30 mouse cellular contexts compared by ENCODE assay signal in genomic region chr13:3869901-3870300, GRCm38 (mm10). TPM values are rescaled to one million over a fixed set of nuclear protein-coding genes. Genes with fewer than 3 reads are reported as not detected.
"Had no signal": no experiment of that assay in that cellular context is flagged by ENCODE, and none has a peak within 500 bp of the region (broad histone marks: within the 10 kb centered on the region; RNA-seq: fewer than 3 reads in every experiment).

No protein-coding gene starts in this region.

- ATAC-seq: hindbrain, embryonic 16.5 days; intestine, embryonic 15.5 days; midbrain, embryonic 13.5 days; midbrain, embryonic 16.5 days had no signal

- H3K4me1 ChIP-seq: kidney, embryonic 15.5 days; midbrain, embryonic 10.5 days; midbrain, embryonic 13.5 days; neural tube, embryonic 13.5 days had no signal

- H3K4me2 ChIP-seq: intestine, embryonic 15.5 days; kidney, embryonic 15.5 days; midbrain, embryonic 13.5 days; neural tube, embryonic 13.5 days had no signal

- H3K27me3 ChIP-seq: intestine, embryonic 15.5 days; kidney, embryonic 15.5 days; midbrain, embryonic 13.5 days; neural tube, embryonic 13.5 days had no signal

- H3K9me3 ChIP-seq: intestine, embryonic 15.5 days; kidney, embryonic 15.5 days; midbrain, embryonic 10.5 days; midbrain, embryonic 13.5 days; neural tube, embryonic 13.5 days had no signal

- H3K4me3 ChIP-seq: intestine, embryonic 15.5 days; kidney, embryonic 15.5 days; layer of hippocampus, adult 2 months; megakaryocyte, embryonic 14.5 days; midbrain, embryonic 10.5 days; midbrain, embryonic 13.5 days; myocyte; neural tube, embryonic 13.5 days had no signal

- H3K9ac ChIP-seq: intestine, embryonic 15.5 days; kidney, embryonic 15.5 days; midbrain, embryonic 13.5 days; neural tube, embryonic 13.5 days had no signal

- H3K27ac ChIP-seq: intestine, embryonic 15.5 days; kidney, embryonic 15.5 days; layer of hippocampus, adult 2 months; midbrain, embryonic 10.5 days; midbrain, embryonic 13.5 days; neural tube, embryonic 13.5 days had no signal

- H3K36me3 ChIP-seq: intestine, embryonic 15.5 days; kidney, embryonic 15.5 days; midbrain, embryonic 10.5 days; midbrain, embryonic 13.5 days; neural tube, embryonic 13.5 days had no signal

- DNase-seq: kidney, adult 11 months; kidney, adult 8-10 months; kidney, postnatal 14 days; layer of hippocampus, adult 9-11 months; lung, adult 2 months; retina, postnatal 1 day; right cerebral cortex, postnatal 25 days; thymus, adult 18-20 months; thymus, postnatal 36 days had no signal

RNA-seq across cellular contexts. Expression of gene Calm5, which starts 15.9 kb away (rescaled TPM):
- total RNA-seq: layer of hippocampus, adult 2 months; layer of hippocampus, postnatal 25 days; left cerebral cortex, adult 18-20 months; left cerebral cortex, postnatal 25 days; monocyte, adult 5-6 weeks; neutrophil, adult 5-6 weeks had no signal
- polyA plus RNA-seq: hindbrain, embryonic 16.5 days; intestine, embryonic 15.5 days; kidney, embryonic 15.5 days; large intestine, adult 2 months; limb, embryonic 11.5 days; lung, adult 2 months; midbrain, embryonic 10.5 days; midbrain, embryonic 13.5 days; midbrain, embryonic 16.5 days; myocyte; neural tube, embryonic 13.5 days; spleen, adult 2 months; stomach, embryonic 16.5 days; testis, adult 2 months; urinary bladder, adult 2 months had no signal

RNA-seq across cellular contexts. Expression of gene Calm4, which starts 32.3 kb away (rescaled TPM):
- total RNA-seq: layer of hippocampus, adult 2 months; layer of hippocampus, postnatal 25 days; left cerebral cortex, adult 18-20 months; left cerebral cortex, postnatal 25 days; monocyte, adult 5-6 weeks; neutrophil, adult 5-6 weeks had no signal
- polyA plus RNA-seq: intestine, embryonic 15.5 days; large intestine, adult 2 months; limb, embryonic 11.5 days; midbrain, embryonic 10.5 days; midbrain, embryonic 13.5 days; midbrain, embryonic 16.5 days; neural tube, embryonic 13.5 days; spleen, adult 2 months; urinary bladder, adult 2 months had no signal

RNA-seq across cellular contexts. Expression of gene Tubal3, which starts 48.2 kb away (rescaled TPM):
- total RNA-seq: layer of hippocampus, adult 2 months; layer of hippocampus, postnatal 25 days; left cerebral cortex, adult 18-20 months; left cerebral cortex, postnatal 25 days; monocyte, adult 5-6 weeks; neutrophil, adult 5-6 weeks had no signal
- polyA plus RNA-seq: hindbrain, embryonic 16.5 days; kidney, embryonic 15.5 days; limb, embryonic 11.5 days; midbrain, embryonic 10.5 days; midbrain, embryonic 13.5 days; midbrain, embryonic 16.5 days; myocyte; neural tube, embryonic 13.5 days; spleen, adult 2 months; urinary bladder, adult 2 months had no signal
